Mouse (Mus musculus) inflammation-experienced regulatory T-cells, adult 6 months (primary cell): Measurements from ENCODE around the gene Zswim9. TPM values are rescaled to one million over a fixed set of nuclear protein-coding genes. Genes with fewer than 3 reads are reported as not detected.

ENCODE experiments used
- ATAC-seq: one replicate; pipeline ENCODE4 v1.8.0; 2017
- polyA plus RNA-seq, 3 experiments: library from polyadenylated mRNA; unstranded; fragments of 100-300 nt; shearing (Covaris generic); gene quantifications; one replicate each; pipeline ENCODE4 v1.2.1; 2017

Gene Zswim9
- 1 to 10 TPM; 1.7 to 2.5 (median 2.2) TPM for polyA plus RNA-seq

GRCm38 (mm10) chr7:13278308-13278891 is at the start of gene Zswim9:
Zswim9 (minus strand) TSS chr7:13278721.
- ATAC-seq, result peak; percentile 97

GRCm38 (mm10) chr7:13324316-13324715 is 45.8 kb upstream of the Zswim9 start, which contains the start of gene Pla2g4c:
Pla2g4c (plus strand) TSS chr7:13324655.
- ATAC-seq, result no peak

- no peak for ATAC-seq
Observed at GRCm38 (mm10) chr7:13321424-13321823, 42.9 kb upstream of the Zswim9 start.

- no peak for ATAC-seq
Observed at GRCm38 (mm10) chr7:13314095-13314597, 35.6 kb upstream of the Zswim9 start.

- no peak for ATAC-seq
Observed at GRCm38 (mm10) chr7:13311401-13311800, 32.9 kb upstream of the Zswim9 start.

- ATAC-seq, result no peak
Observed at GRCm38 (mm10) chr7:13310493-13311199, 32.1 kb upstream of the Zswim9 start.

GRCm38 (mm10) chr7:13309407-13309806 is 30.9 kb upstream of the Zswim9 start:
- no peak for ATAC-seq

- no peak for ATAC-seq
Observed at GRCm38 (mm10) chr7:13303372-13303771, 24.9 kb upstream of the Zswim9 start.

- peak; percentile 97 for ATAC-seq
Observed at GRCm38 (mm10) chr7:13302780-13303179, 24.3 kb upstream of the Zswim9 start.

- no peak for ATAC-seq
Observed at GRCm38 (mm10) chr7:13301643-13302042, 23.1 kb upstream of the Zswim9 start.

- ATAC-seq, result no peak
Observed at GRCm38 (mm10) chr7:13298821-13299220, 20.3 kb upstream of the Zswim9 start.

GRCm38 (mm10) chr7:13297636-13298035 is 19.1 kb upstream of the Zswim9 start:
- ATAC-seq, result no peak

- no peak for ATAC-seq
Observed at GRCm38 (mm10) chr7:13295256-13295655, 16.7 kb upstream of the Zswim9 start.

- ATAC-seq, result no peak
Observed at GRCm38 (mm10) chr7:13293878-13294855, 15.6 kb upstream of the Zswim9 start.

- no peak for ATAC-seq
Observed at GRCm38 (mm10) chr7:13291370-13291769, 12.8 kb upstream of the Zswim9 start.

- no peak for ATAC-seq
Observed at GRCm38 (mm10) chr7:13290041-13290675, 11.6 kb upstream of the Zswim9 start.

GRCm38 (mm10) chr7:13288621-13289020 is 10.1 kb upstream of the Zswim9 start:
- ATAC-seq, result peak; percentile 64

GRCm38 (mm10) chr7:13278957-13279356 is 436 bp upstream of the Zswim9 start:
- peak; percentile 22 for ATAC-seq

GRCm38 (mm10) chr7:13277833-13278232 is 688 bp downstream of the Zswim9 start:
- ATAC-seq, result no peak

GRCm38 (mm10) chr7:13277081-13277480 is 1.4 kb downstream of the Zswim9 start, which contains the start of gene Lig1:
Lig1 (plus strand) TSS chr7:13277283.
- ATAC-seq, result no peak

GRCm38 (mm10) chr7:13271704-13272103 is 6.8 kb downstream of the Zswim9 start:
- ATAC-seq, result no peak

GRCm38 (mm10) chr7:13269394-13269793 is 9.1 kb downstream of the Zswim9 start:
- ATAC-seq, result no peak
